Mouse (Mus musculus): ENCODE measurements around the gene BC107364.
"Not testable (repeated sequence)": the region's sequence is repeated elsewhere in the genome, so short reads cannot be mapped to it uniquely, and the experiment has no call there.

The BC107364 gene

GRCm38 (mm10) chr3:96452262-96452661, at the start of gene BC107364:
Gene BC107364, minus strand, starts transcription at chr3:96452306.
- DNase-seq (ENCODE audit: inconsistent ontology term): not testable (repeated sequence)

DNA sequence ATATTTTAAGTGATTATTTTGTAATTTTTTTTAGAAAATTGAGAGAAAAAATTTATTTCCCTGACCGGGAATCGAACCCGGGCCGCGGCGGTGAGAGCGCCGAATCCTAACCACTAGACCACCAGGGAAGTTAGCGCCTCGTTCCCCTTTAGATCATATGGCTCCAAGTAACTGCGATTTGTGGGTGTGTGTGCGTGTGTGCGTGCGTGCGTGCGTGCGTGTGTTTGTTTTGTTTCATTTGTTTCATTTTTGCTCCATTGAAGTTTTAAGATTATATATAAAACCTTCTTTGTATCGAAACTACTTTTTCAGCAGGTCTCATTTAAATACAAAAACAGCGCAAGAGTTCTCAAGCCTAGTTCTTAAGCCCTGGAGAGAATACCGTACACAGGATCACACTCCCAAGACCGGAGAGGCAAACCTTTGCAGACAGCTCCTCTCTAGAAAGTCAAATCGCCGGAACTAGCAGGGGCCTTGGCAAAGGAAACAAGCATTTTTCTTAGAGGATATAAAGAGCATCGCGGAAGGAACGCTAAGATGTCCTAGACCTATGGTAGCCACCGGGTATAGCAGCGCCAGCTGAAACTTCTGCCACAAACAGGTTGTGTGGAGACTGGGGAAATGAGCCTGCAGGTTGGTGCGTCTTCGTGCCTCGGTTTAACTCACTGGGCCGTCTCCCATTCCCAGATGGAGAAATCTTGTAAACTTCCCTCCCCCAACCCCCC, 49.4 kb upstream of the BC107364 start:
- peak; percentile 88 for DNase-seq (ENCODE audit: inconsistent ontology term)

GRCm38 (mm10) chr3:96500691-96501265, 48.7 kb upstream of the BC107364 start:
- DNase-seq (ENCODE audit: inconsistent ontology term): no peak

DNA sequence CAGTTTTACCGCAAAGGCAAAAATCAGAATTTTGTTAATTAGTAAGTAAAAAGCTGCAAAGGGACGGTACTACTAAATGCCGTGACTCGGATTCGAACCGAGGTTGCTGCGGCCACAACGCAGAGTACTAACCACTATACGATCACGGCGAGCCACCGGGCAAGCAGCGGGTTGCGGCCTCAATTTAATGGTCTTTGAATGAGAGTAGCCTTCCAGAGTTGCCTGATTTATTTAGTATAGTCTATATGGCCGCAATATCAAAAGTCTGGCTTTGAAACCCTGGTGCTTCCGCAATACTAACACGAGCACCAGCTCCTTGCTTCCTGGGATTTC, 48.1 kb upstream of the BC107364 start:
- peak; percentile 95 for DNase-seq (ENCODE audit: inconsistent ontology term)

DNA sequence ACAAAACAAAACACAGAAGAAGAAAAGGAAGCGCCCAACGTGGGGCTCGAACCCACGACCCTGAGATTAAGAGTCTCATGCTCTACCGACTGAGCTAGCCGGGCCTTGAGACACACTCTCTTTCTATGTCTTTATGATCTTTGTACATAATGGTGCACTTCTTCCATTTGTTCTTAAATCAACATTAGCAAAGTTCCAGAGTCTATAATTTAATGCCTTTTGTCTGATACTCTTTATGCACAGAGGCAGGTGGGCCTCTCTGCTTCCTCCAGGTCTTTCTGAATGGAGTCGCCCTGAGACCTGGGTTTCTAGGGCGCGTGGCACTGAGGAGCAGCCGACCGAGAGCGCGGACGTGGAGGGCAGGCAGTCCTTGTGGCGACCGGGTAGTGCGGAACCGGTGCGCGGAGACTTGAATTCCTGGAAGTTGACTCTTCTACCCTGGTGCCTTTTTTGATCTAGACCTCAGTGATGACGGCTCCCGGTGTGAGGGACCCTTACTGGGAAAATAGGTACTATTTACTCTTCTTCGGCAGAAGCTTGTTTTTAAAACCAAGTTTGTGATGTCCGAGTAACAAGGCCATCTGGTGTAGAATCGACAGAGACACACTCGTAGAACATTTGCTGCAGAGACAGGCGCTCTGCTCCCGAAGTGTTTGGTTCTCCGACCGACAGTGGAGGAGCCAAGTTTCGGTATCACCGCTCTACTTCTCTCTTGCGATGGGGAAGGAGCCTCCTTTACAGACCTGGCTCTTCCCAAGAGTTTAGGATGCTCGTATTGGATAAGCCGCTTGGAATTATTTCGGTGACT, 47.6 kb upstream of the BC107364 start:
- DNase-seq (ENCODE audit: inconsistent ontology term): peak; percentile 86

- no peak for DNase-seq (ENCODE audit: inconsistent ontology term)
These were observed 46.6 kb upstream of the BC107364 start for GRCm38 (mm10) chr3:96498476-96499245.

GRCm38 (mm10) chr3:96497451-96498028, 45.4 kb upstream of the BC107364 start:
- peak; percentile 93 for DNase-seq (ENCODE audit: inconsistent ontology term)

DNA sequence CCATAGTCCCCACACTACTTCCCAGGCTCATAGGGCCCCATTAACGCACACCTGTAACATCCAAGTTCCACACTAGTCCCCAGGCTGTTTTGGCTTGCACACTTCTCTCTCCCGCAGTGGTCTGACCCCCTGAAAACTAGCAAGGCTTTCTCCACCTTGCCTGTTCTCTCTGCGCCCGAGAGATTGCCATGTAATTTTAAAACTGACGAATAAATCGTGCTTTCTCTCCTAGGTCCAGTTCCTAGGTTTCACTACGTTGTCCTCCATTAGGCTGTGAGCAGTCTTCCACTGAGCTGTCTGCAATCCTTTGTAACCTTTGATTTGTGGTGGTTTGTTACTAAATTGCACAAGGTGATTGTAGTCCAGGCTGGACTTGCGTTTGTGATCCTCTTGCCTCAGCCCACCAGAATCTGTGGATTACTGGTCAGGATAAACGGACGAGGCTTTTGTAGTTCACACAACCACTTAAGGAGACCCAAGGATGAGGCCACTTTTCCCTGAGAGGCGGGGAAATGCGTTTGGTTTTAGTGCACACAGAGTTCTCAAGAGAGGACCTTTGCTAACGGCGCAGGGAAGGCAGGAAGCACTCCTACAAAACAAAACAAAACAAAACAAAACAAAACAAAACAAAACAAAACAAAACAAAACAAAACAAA, 44.6 kb upstream of the BC107364 start:
- not testable (repeated sequence) for DNase-seq (ENCODE audit: inconsistent ontology term)

DNA sequence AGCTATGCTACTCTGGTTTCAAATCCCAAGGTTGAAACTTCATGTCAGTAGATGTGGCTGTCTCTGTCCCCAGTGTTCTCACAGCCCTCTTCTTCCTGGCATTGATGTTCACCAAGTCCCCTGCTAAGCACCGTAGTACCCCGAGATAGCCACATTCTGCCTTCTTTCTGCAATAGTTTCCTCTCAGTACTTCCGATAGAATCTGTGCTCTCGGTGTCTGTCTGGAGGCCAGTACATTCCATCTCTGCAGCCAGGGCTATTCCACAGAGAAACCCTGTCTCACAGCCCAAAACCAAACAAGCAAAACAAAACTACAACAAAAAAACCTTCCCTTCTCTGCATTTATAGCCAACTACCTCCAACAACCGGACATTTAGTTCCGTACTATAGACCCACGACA, 44.1 kb upstream of the BC107364 start:
- DNase-seq (ENCODE audit: inconsistent ontology term): no peak

GRCm38 (mm10) chr3:96495490-96496210, 43.5 kb upstream of the BC107364 start:
- no peak for DNase-seq (ENCODE audit: inconsistent ontology term)

DNA sequence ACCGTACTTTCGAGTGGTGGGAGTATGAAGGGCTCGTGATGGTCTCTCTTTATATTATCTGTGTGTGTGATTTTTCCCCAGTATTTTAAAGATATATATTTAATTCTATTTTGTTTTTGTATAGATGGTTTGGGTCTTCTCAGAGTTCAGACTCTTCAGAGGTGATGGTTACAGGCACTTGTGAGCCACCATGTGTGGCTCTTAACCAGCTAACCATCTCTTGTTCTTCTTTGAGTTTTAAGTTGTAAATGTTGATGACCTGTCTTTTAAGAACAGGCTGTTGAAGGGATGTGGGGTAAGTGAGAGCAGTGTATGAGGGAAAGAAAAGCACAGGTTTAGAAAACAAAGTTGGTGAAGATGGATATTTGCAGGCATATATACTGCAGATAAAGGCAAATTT, 42.8 kb upstream of the BC107364 start:
- no peak for DNase-seq (ENCODE audit: inconsistent ontology term)

- not testable (repeated sequence) for DNase-seq (ENCODE audit: inconsistent ontology term)
These were observed 42.4 kb upstream of the BC107364 start for GRCm38 (mm10) chr3:96494456-96494855.

- DNase-seq (ENCODE audit: inconsistent ontology term): not testable (repeated sequence)
These were observed 37.5 kb upstream of the BC107364 start for GRCm38 (mm10) chr3:96489636-96490035.

DNA sequence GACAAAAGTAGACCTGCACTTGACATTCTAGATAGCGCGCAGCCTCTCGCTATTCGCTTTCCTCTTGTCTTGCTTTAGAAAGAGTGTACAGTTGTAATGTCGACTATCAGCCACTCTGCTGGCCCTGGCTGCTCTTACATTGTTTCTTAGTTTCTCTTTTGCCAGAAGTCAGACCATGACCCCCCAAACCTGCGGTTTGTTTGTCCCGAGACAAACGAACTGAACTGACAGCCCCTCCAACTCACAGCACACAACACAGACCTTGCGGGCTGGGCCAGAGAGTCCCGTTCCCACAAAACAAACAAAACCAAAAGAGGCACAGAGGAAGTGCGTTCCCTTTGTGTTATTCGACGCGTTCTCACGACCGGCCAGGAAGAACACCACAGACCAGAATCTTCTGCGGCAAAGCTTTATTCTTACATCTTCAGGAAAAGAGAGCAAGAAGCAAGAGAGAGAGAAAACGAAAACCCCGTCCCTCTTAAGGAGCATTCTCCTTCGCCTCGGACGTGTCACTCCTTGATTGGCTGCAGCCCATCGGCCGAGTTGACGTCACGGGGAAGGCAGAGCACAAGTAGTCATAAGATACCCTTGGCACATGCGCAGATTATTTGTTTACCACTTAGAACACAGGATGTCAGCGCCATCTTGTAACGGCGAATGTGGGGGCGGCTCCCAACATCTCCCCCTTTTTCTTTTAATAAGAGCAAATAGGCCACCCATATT, 37.0 kb upstream of the BC107364 start:
- DNase-seq (ENCODE audit: inconsistent ontology term): not testable (repeated sequence)

- DNase-seq (ENCODE audit: inconsistent ontology term): not testable (repeated sequence)
These were observed 36.3 kb upstream of the BC107364 start for GRCm38 (mm10) chr3:96488290-96488906.

DNA sequence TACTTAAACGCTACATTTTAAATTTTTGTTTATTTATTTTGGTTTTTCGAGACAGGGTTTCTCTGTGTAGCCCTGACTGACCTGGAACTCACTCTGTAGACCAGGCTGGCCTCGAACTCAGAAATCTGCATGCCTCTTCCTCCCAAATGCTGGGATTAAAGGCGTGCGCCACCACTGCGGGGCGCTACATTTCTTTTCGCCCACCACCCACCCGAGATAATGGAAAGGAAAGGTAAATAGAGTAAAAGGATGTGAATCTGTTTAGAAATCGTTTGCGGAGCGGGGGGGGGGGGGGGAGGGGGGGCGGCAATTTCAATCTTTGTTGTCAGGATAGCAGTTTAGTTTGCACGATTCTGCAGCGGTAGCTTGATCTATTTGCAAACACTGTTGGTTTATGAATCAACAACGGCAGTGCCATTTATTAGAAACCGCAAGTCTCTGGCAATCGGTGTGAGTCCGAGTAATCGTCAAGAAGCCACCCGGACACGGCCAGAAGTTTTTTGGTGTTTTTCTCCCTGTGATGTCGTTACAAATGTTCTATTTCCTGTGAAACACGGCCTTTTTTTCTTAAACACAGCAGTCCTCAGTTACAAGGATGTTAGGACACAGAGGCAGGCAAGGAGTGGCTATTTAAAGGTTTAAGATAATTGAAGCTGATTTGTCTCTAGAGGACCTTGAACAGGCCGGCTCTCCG, 35.6 kb upstream of the BC107364 start:
- peak; percentile 75 for DNase-seq (ENCODE audit: inconsistent ontology term)

- DNase-seq (ENCODE audit: inconsistent ontology term): not testable (repeated sequence)
These were observed 34.9 kb upstream of the BC107364 start for GRCm38 (mm10) chr3:96486828-96487559.

Measured in Muller cell, postnatal 12 days (primary cell).